In the genomic region with DNA sequence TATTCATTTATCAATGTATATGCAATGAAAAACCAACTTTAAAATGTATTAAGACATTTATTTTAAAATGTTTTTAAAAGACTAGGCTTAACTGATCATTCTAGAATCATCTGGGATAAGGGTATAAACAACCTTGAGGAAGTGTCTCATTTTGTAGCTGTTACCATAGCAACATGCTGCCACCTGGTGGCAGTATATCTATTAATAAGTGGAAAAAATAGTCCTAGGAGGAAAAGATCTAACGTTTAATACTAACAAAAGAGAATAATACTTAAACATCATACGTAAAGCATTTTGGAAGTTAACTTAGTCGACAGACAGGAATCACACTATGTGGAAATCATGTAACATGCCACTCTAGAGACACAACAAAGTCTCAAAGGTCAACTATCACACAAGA, we compare ENCODE assay signal across 9 mouse cellular contexts. TPM values are rescaled to one million over a fixed set of nuclear protein-coding genes. Genes with fewer than 3 reads are reported as not detected.
DNase-seq lines count a peak whose midpoint lies in the region; ATAC-seq and TF ChIP-seq lines count a peak whose summit lies in the region.
"Had no signal": no experiment of that assay in that cellular context is flagged by ENCODE, and none has a peak within 500 bp of the region (broad histone marks: within the 10 kb centered on the region; RNA-seq: fewer than 3 reads in every experiment).

No protein-coding gene starts in this region.

- WGBS in heart, embryonic 11.5 days (ENCODE audit: insufficient replicate concordance): 65% methylated on average over 3 of the region's 3 CpGs
- WGBS in spleen, adult 2 months: 52% methylated on average over 3 of the region's 3 CpGs

- ATAC-seq in heart, embryonic 11.5 days (replicated peaks; ENCODE audit: insufficient number of reproducible peaks, low FRiP score, low TSS enrichment): no peak

- H3K4me2 ChIP-seq in heart, embryonic 11.5 days: no peak overlapping the region
- H3K4me2 ChIP-seq: neural tube, embryonic 12.5 days had no signal

- H3K4me3 ChIP-seq in heart, embryonic 11.5 days (ENCODE audit: low read depth, low read length): no peak overlapping the region
- H3K4me3 ChIP-seq in spleen, adult 2 months (ENCODE audit: extremely low read depth, insufficient read depth, insufficient read length): no peak overlapping the region
- H3K4me3 ChIP-seq: neural tube, embryonic 12.5 days had no signal

- no peaks in the 10 kb centered on the region for H3K9me3 ChIP-seq in heart, embryonic 11.5 days (replicated peaks; ENCODE audit: control insufficient read depth, low read length)
- H3K9me3 ChIP-seq: neural tube, embryonic 12.5 days had no signal

- TF ChIP-seq CTCF in spleen, adult 2 months (IDR thresholded peaks at IDR 0.05; ENCODE audit: extremely low read depth, insufficient read depth, insufficient read length, insufficient replicate concordance): no peak

- H3K4me1 ChIP-seq in heart, embryonic 11.5 days (ENCODE audit: control insufficient read depth, insufficient read depth, low read length): no peaks in the 10 kb centered on the region
- H3K4me1 ChIP-seq in spleen, adult 2 months (ENCODE audit: control insufficient read depth, insufficient read depth, insufficient read length): no peaks in the 10 kb centered on the region
- H3K4me1 ChIP-seq: neural tube, embryonic 12.5 days had no signal

- DNase-seq in heart, postnatal 4 days: peak; percentile 25
- DNase-seq in spleen, adult 2 months (ENCODE audit: low read depth in 1 of 2, low spot score in 2 of 2): peak; percentile 10 to 34
- no peak for DNase-seq in spleen, postnatal 14 days (ENCODE audit: low spot score in 2 of 2)
- DNase-seq in adipocyte (ENCODE audit: low spot score): peak; percentile 56
- DNase-seq in lung, postnatal 14 days: peak; percentile 54
- no peak for DNase-seq in urinary bladder, adult 2 months (ENCODE audit: low spot score)
- no peak for DNase-seq in frontal cortex, postnatal 10 days (ENCODE audit: low spot score in 2 of 2)

- H3K9ac ChIP-seq in heart, embryonic 11.5 days (ENCODE audit: low read depth, low read length): no peak overlapping the region
- H3K9ac ChIP-seq: neural tube, embryonic 12.5 days had no signal

- no peaks in the 10 kb centered on the region for H3K27me3 ChIP-seq in heart, embryonic 11.5 days (ENCODE audit: control insufficient read depth, insufficient read depth, low read length)
- H3K27me3 ChIP-seq in spleen, adult 2 months (ENCODE audit: control insufficient read depth, insufficient read depth, low read length): no peaks in the 10 kb centered on the region
- H3K27me3 ChIP-seq: neural tube, embryonic 12.5 days had no signal

- H3K27ac ChIP-seq in heart, embryonic 11.5 days (ENCODE audit: low read depth, low read length): no peak overlapping the region
- no peak overlapping the region for H3K27ac ChIP-seq in spleen, adult 2 months (ENCODE audit: insufficient read depth, low read length)
- H3K27ac ChIP-seq: neural tube, embryonic 12.5 days had no signal

- TF ChIP-seq POLR2A in spleen, adult 2 months (IDR thresholded peaks at IDR 0.05; ENCODE audit: low read depth, low read length): no peak

- H3K36me3 ChIP-seq in heart, embryonic 11.5 days (ENCODE audit: control insufficient read depth, insufficient read depth, low read length): peaks cover 21% of the 10 kb centered on the region
- peaks cover 21% of the 10 kb centered on the region for H3K36me3 ChIP-seq in spleen, adult 2 months (ENCODE audit: control insufficient read depth, insufficient read depth, low read length)

RNA-seq across cellular contexts. Expression of gene Srek1, which starts 23.0 kb away (rescaled TPM):
- total RNA-seq in heart, postnatal 4 days (2021): 10 to 100 TPM; 40.9 to 50.4 TPM
- 58.2 and 79.7 TPM in 2 replicates for polyA plus RNA-seq in heart, embryonic 11.5 days (2014; fragmentation: Nextera tagmentation; extraction: Ambion mirVana)
- 29.2 and 44.2 TPM in 2 replicates for polyA plus RNA-seq in spleen, adult 2 months (2012; rRNA removed)
- 69.9 and 74.2 TPM in 2 replicates for polyA plus RNA-seq in urinary bladder, adult 2 months (2012; rRNA removed)

Comparison
In these comparisons a context has a peak if more than half of its experiments do, and no peak if none do; other contexts are left out.
1. DNase-seq: peak in heart, postnatal 4 days (single experiment), spleen, adult 2 months (2 of 2), adipocyte (single experiment) and lung, postnatal 14 days (single experiment); none in spleen, postnatal 14 days (0 of 2), urinary bladder, adult 2 months (single experiment) and frontal cortex, postnatal 10 days (0 of 2).